16 mouse cellular contexts compared by ENCODE assay signal in genomic region chrX:162931467-162931866, GRCm38 (mm10). TPM values are rescaled to one million over a fixed set of nuclear protein-coding genes. Genes with fewer than 3 reads are reported as not detected.
"Had no signal": no experiment of that assay in that cellular context is flagged by ENCODE, and none has a peak within 500 bp of the region (broad histone marks: within the 10 kb centered on the region; RNA-seq: fewer than 3 reads in every experiment).

No protein-coding gene starts in this region.

- DNase-seq: lung, adult 18-20 months; lung, embryonic 14.5 days; lung, postnatal 10 days; lung, postnatal 4 days; midbrain, embryonic 14.5 days; right cerebral cortex, postnatal 14 days; thymus, adult 18-20 months; thymus, postnatal 14 days; thymus, postnatal 36 days had no signal

- H3K4me2 ChIP-seq: lung, embryonic 14.5 days; midbrain, embryonic 12.5 days; neural tube, embryonic 12.5 days; stomach, embryonic 15.5 days had no signal

- H3K4me3 ChIP-seq: midbrain, embryonic 10.5 days; midbrain, embryonic 12.5 days; neural tube, embryonic 12.5 days; stomach, embryonic 15.5 days had no signal

- H3K27ac ChIP-seq: liver, embryonic 14.5 days; midbrain, embryonic 10.5 days; midbrain, embryonic 12.5 days; neural tube, embryonic 12.5 days; stomach, embryonic 15.5 days had no signal

- H3K9me3 ChIP-seq: midbrain, embryonic 10.5 days; midbrain, embryonic 12.5 days; neural tube, embryonic 12.5 days; stomach, embryonic 15.5 days had no signal

- ATAC-seq: midbrain, embryonic 16.5 days had no signal

- H3K27me3 ChIP-seq: midbrain, embryonic 12.5 days; neural tube, embryonic 12.5 days; stomach, embryonic 15.5 days had no signal

- H3K4me1 ChIP-seq: midbrain, embryonic 10.5 days; midbrain, embryonic 12.5 days; neural tube, embryonic 12.5 days; stomach, embryonic 15.5 days had no signal

- H3K9ac ChIP-seq: liver, embryonic 14.5 days; lung, embryonic 14.5 days; midbrain, embryonic 12.5 days; neural tube, embryonic 12.5 days; stomach, embryonic 15.5 days had no signal

RNA-seq across cellular contexts. Expression of gene S100g, which starts 32.9 kb away (rescaled TPM):
- polyA plus RNA-seq: midbrain, embryonic 10.5 days; midbrain, embryonic 12.5 days; midbrain, embryonic 16.5 days; neural tube, embryonic 12.5 days; spleen, adult 2 months had no signal
